Mouse (Mus musculus) heart, postnatal 0 days (tissue): ENCODE results near the gene Flt3.

Experiments used
- CTCF ChIP-seq: IDR thresholded peaks from 2 replicates; pipeline ENCODE4 v1.5.1; 2016; ENCODE audit warnings: antibody characterized with exemption, control low read depth, low read depth
- EP300 ChIP-seq: IDR thresholded peaks from 2 replicates; pipeline ENCODE4 v1.6.1; 2016; ENCODE audit warnings: antibody characterized with exemption, low read depth

GRCm38 (mm10) chr5:147291764-147292505 is 108.4 kb downstream of the Flt3 start:
- no peak for TF ChIP-seq EP300
- TF ChIP-seq CTCF, result no peak
